Mouse (Mus musculus) lung, postnatal 25 days (tissue): ENCODE measurements around the gene Slc35d2.

Source experiments
- DNase-seq: peaks from one replicate; pipeline ENCODE4 v3.0.0; 2022; ENCODE audit warnings: low spot score

Gene Slc35d2

GRCm38 (mm10) chr13:64050895-64051294 lies 78.3 kb downstream of the Slc35d2 start:
- DNase-seq, result no peak

GRCm38 (mm10) chr13:64049535-64049934 lies 79.6 kb downstream of the Slc35d2 start:
- no peak for DNase-seq

GRCm38 (mm10) chr13:64048467-64048866 lies 80.7 kb downstream of the Slc35d2 start:
- DNase-seq, result peak; percentile 16
